Mouse (Mus musculus) T-helper 17 cell (primary cell): ENCODE data around the gene Agtpbp1.

Source experiments
- in situ Hi-C, 2 experiments: fragments of 300-600 bp; cut with MboI, MseI; formaldehyde crosslinking; loops; 1 replicate in 1 of 2; 2 replicates in 1 of 2; pipeline ENCODE4 v1.15.1; 2025; ENCODE audit warnings: high pct_unique_total_duplicates in 2 of 2

Gene Agtpbp1

DNA sequence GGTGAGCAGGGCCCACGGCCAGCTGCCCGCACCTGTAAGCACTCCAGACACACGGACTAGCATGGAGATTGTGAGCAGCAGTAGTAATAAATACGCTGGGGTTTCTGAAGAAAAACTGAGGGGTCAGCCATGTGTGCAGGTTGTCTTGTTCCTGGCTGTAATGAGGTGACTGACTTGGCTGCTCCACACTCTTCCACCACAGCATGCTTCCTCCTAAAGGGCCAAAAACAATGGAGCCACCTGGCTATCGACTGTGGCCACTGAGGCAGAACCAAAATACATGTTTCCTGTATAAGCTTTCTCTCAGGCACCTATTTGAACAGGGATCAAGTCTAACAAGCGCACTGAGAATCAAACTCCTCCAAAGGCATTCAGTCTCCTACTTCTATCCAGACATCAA lies 49.3 kb downstream of the Agtpbp1 start:
- in situ Hi-C loops, result no loop called here

GRCm38 (mm10) chr13:59534301-59534700 lies 50.7 kb downstream of the Agtpbp1 start:
- in situ Hi-C loops, result no loop called here

DNA sequence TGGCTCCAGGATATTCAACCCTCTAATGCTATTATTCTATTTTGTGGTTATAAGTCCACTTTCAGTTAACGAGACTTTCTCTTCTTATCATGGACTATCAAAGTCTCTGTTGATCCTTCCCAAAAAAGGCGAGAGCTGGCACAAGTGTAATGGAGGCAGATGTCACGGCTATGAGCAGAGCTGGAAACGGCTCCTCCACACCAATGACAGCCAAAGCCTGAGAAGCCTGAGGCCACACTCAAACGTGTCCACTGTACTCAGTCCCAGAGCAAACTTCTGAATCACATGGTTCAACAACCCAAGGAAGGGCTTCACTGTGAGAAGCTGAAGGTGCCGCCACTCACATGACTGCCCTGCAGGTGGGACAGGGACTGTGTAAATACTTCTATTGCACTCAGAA lies 51.7 kb downstream of the Agtpbp1 start:
- in situ Hi-C loops, result no loop called here

DNA sequence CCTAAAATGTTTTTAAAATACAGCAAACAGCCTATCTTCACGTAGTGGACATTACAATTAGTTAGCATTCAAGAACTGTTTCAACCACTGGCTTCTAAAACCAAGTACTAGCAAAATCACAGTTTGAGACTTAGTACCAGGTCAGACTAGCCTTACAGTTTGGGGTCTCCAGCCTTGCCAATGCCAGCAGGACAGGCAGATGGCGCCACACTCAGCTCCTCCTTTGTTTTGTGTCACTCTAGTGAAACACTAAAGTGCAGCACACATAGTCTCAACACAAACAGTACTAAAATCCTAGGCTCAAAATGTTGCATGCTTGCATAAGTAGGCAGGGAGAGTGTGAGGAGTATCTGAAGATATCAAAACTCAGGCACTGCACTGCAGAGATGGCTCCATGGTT lies 53.8 kb downstream of the Agtpbp1 start:
- in situ Hi-C loops, result no loop called here

DNA sequence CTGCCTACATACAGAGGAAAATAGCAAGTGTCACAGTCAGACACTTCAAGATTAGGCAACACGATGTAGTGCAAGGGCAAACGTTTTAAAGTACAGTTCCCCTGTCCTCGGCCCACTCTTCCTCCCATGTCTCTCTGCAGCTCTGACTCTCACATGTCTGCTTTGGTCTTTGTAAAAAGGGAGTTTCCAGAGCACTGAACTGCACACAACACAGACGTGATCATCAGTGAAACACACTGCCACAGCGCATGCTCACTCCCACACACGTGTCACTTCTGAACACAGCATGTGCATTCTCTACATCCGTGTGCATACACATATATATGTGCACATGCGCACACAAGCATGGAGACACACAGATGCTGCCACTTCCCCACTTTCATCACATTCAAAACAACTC lies 54.5 kb downstream of the Agtpbp1 start:
- in situ Hi-C loops, result no loop called here

- in situ Hi-C loops, result no loop called here
Observed at GRCm38 (mm10) chr13:59521271-59522064, 63.6 kb downstream of the Agtpbp1 start.

- in situ Hi-C loops, result no loop called here
Observed at GRCm38 (mm10) chr13:59520834-59521233, 64.2 kb downstream of the Agtpbp1 start.

GRCm38 (mm10) chr13:59519479-59519878 lies 65.5 kb downstream of the Agtpbp1 start:
- in situ Hi-C loops, result loop anchor here in 1 of 2 experiments (5.0 kb wide), 1 partner anchor 33 kb away; no protein-coding TSS in a partner anchor

- in situ Hi-C loops, result loop anchor here in 1 of 2 experiments (5.0 kb wide), 1 partner anchor 34 kb away; no protein-coding TSS in a partner anchor
Observed at GRCm38 (mm10) chr13:59518016-59518415, 67.0 kb downstream of the Agtpbp1 start.

DNA sequence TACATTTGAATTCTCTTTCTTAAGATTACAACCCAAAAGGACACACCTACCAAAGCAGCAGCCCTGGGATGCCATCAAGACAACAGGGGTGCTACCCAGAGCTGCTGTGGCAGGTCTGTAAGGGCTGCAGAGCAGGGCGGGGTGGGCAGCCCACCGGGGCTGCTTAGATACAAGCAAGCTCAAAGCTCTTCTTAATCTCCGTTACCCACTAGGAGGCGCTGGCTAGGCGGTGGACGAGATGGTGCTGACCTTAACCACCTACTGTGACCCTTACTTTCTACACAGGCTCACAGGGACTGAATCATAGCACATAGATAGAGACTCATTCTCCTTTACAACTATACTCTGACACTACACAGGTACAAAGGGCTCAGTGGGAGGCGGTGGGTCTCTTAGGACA lies 70.0 kb downstream of the Agtpbp1 start:
- in situ Hi-C loops, result loop anchor here in 1 of 2 experiments (5.0 kb wide), 1 partner anchor 37 kb away; no protein-coding TSS in a partner anchor

DNA sequence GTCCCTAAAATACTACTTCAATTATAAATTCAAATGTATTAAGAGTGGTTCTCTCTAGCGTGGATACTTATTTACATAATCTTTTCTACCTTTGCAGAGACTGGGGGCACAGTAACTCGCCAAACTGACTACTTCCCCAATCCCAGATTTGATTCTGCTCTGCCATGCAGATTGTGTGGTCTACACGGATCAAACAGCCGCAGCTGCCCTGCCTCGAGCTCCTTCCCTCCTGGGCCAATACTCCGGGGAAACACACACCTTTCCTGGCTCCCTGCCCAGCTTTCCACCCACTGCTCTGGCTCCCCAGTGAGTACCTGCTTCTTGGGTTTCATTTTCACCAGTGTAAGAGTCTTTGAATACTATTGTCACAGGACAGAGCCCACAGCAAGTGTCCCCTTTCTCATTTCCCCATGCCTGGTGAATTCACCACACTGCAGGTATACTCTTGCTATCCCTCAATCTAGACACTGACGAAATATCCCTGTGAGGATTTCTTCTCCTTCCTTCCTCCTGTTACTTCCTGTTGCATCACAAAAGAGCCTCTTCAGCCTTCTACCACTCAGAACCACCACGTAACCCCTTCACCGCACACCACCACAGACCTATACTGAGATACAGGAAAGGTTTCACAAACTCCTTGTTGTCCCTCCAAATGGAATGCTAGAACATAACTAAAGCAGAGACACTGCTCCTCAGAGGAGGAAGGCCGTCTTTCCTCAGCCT lies 75.2 kb downstream of the Agtpbp1 start:
- in situ Hi-C loops, result no loop called here

GRCm38 (mm10) chr13:59508584-59508983 lies 76.4 kb downstream of the Agtpbp1 start:
- in situ Hi-C loops, result no loop called here

DNA sequence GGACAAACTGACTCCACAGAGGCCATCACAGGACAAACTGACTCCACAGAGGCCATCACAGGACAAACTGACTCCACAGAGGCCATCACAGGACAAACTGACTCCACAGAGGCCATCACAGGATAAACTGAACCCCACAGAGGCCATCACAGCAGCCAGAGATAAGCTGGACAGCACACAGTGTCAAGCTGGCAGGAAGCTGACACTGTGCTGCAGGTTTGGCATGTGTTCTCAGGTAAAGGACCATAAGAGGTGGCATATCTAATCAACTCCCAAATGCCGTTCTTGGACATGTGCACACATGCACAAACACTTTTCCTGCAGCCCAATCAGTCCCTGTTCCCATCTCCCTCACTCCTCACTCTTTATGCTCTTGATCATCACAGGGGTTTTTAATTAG lies 78.6 kb downstream of the Agtpbp1 start:
- in situ Hi-C loops, result no loop called here

DNA sequence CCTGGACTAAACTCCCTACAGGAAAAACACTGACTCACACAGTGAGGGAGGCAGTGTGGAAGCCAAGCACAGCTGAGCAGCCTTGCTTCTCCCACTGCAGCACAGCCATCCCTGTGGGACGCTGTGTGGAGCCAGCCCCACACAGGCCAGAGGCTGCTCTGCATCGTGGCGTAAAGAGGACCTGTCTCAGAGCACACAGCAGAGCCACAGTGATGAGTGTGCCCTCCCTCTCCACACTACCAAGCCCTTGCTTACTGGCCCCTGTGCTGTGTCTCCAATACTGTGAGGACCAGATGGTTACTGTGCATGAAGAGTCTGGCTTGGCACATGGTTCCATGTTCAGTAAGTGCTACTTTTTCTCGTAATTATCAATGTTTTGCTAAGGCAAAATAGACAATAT lies 79.2 kb downstream of the Agtpbp1 start:
- in situ Hi-C loops, result no loop called here

DNA sequence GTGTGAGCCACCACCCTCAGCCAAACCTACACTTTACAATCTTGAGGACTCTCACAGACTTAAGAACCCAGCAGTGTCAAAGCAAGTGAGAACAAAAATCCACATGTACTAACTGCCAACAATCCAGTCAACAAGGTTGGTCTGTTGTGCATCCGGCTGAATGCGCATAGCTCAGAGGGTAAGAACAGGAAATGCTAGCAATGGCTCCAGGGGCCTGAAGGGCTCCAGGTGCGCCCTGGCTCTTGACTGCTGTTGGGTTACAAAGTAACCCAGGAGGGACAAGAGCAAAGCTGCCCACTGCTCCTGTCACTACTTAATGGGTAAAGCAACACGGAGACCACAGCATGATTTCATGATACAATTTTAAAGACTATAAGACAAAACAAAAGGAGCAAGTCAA lies 81.4 kb downstream of the Agtpbp1 start:
- in situ Hi-C loops, result no loop called here

GRCm38 (mm10) chr13:59499831-59500230 lies 85.2 kb downstream of the Agtpbp1 start:
- in situ Hi-C loops, result no loop called here

DNA sequence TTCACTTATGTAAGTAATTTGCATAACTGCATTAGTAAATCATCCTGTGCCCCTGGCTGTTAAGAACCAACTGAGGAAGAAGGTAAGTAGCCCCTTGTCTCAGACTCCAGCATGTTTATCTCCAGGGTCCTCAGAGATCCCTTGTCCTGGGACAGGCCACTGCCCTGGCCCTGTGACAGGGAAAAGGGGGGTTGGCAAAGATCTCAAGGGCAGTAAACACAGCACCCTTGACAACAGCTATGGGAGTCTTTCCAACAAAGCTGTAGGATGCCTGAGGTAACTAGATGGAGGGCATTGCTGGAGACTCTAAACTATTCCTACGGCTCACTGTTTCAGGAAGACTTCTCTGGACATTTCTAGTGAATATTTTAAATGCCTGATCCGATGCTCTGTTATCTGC lies 85.7 kb downstream of the Agtpbp1 start:
- in situ Hi-C loops, result no loop called here

- in situ Hi-C loops, result no loop called here
Observed at GRCm38 (mm10) chr13:59498191-59498590, 86.8 kb downstream of the Agtpbp1 start.

- in situ Hi-C loops, result no loop called here
Observed at GRCm38 (mm10) chr13:59495839-59496238, 89.2 kb downstream of the Agtpbp1 start.

DNA sequence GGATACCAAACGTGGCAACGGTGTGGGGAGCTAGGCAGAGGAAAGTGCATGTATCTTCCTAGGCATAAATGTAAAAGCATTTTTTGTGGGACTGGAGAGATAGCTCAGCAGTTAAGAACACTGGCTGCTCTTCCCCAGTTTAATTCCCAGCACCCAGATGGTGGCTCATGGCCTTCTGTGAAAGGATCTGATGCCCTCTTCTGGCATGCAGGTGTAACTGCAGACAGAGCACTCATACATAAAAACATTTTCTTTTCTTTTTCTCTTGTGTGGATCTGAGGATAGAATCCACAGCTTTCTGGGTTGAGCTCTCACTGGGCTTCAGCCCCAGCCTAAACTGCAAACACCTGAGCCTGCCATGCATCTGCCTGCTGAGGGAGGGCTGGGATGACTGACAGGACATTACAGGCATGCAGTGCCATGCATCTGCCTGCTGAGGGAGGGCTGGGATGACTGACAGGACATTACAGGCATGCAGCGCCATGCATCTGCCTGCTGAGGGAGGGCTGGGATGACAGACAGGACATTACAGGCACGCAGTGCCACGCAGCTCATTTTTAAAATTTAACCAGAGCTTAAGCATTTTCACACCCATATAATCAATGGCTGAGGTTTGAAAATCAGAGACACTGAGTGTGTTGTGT lies 90.3 kb downstream of the Agtpbp1 start:
- in situ Hi-C loops, result no loop called here

GRCm38 (mm10) chr13:59490726-59491125 lies 94.3 kb downstream of the Agtpbp1 start:
- in situ Hi-C loops, result no loop called here

DNA sequence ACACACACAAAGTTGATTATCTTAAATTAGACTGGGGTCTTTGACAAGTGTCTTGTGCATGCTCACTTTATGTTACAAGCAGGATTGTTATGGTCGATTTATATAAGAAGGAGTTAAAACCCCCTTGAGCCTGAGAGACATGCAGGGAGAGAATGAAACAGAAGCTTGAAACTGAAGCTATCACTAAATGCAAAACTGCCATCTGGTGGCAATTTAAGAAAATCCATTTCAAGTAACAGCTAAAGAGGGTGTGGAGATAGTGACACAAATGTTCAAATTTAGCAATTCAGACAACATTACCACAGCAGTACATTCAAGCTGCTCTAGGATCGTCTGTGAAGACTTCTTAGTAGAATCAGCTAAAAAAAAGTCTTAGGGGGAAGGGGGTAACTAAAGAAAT lies 95.9 kb downstream of the Agtpbp1 start:
- in situ Hi-C loops, result no loop called here
